Comparison of ENCODE assay signal across 10 mouse cellular contexts in the genomic region with DNA sequence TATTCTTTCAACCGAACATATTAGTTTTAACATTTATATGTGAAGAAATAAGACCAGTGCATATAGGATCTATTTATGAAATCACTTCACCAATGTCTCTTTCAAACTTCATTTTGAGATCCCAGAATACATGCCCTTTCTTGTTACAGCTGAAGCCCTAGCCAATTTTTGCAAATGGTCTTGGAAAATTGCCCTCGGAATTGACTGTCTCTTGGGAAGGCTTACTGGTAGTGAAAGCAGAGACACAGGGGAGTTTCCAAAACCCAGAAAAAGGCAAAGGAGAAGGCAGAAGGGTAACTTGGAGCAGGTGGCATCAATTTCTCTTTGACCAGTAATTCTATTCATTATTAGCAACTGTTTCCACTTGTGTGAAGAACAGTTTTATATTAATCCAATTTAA.
DNase-seq lines count a peak whose midpoint lies in the region.
"Had no signal": no experiment of that assay in that cellular context is flagged by ENCODE, and none has a peak within 500 bp of the region (broad histone marks: within the 10 kb centered on the region; RNA-seq: fewer than 3 reads in every experiment).

No protein-coding gene starts in this region.

- peak; percentile 31 for DNase-seq in adrenal gland, postnatal 14 days
- DNase-seq in adrenal gland, adult 8-10 months = no peak
- DNase-seq in gastrocnemius, postnatal 25 days = peak; percentile 20
- DNase-seq in gastrocnemius, postnatal 4 days (ENCODE audit: low spot score in 2 of 2) = no peak
- DNase-seq in lung, postnatal 10 days = peak; percentile 10
- no peak for DNase-seq in lung, postnatal 4 days
- DNase-seq in skeletal muscle tissue, adult 2 months (ENCODE audit: low read depth, low spot score) = peak; percentile 50
- DNase-seq: cerebellum, postnatal 36 days; heart, postnatal 14 days; thymus, postnatal 14 days had no signal

Comparison
In these comparisons a context has a peak if more than half of its experiments do, and no peak if none do; other contexts are left out.
1. DNase-seq: peak in adrenal gland, postnatal 14 days (single experiment), gastrocnemius, postnatal 25 days (single experiment), lung, postnatal 10 days (single experiment) and skeletal muscle tissue, adult 2 months (single experiment); none in adrenal gland, adult 8-10 months (single experiment), gastrocnemius, postnatal 4 days (0 of 2) and lung, postnatal 4 days (0 of 2).